Mouse (Mus musculus) inflammation-experienced regulatory T-cells, adult 6 months (primary cell): ENCODE data around the gene Bcar3. TPM values are rescaled to one million over a fixed set of nuclear protein-coding genes. Genes with fewer than 3 reads are reported as not detected.
A peak's percentile ranks its signal among the peaks of the same experiment; 100 is the strongest.

Experiments
- ATAC-seq: one replicate; pipeline ENCODE4 v1.8.0; 2017
- polyA plus RNA-seq, 3 experiments: library from polyadenylated mRNA; unstranded; fragments of 100-300 nt; shearing (Covaris generic); gene quantifications; one replicate each; pipeline ENCODE4 v1.2.1; 2017

Gene Bcar3
- polyA plus RNA-seq, 3 experiments from 2014 or later: 0.58 TPM; not detected in 2

DNA sequence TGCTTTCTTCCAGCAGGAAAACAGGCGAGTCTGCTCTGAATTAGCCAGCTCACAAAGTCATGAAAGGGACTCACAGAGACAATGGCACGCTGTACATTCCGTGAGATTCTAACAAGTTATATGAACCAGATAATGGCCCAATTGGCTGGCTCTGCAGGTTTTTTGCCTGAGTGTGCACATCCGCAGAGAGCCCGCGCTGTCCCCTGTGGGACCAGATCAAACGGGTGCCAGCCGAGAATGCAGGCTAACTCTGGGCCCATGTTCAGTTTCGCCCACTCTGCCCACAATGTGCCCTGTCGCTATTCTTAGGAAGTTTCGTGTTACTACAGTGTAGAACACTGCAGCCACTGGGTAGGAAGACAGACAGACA is 167.6 kb downstream of the Bcar3 start:
- ATAC-seq: no peak

DNA sequence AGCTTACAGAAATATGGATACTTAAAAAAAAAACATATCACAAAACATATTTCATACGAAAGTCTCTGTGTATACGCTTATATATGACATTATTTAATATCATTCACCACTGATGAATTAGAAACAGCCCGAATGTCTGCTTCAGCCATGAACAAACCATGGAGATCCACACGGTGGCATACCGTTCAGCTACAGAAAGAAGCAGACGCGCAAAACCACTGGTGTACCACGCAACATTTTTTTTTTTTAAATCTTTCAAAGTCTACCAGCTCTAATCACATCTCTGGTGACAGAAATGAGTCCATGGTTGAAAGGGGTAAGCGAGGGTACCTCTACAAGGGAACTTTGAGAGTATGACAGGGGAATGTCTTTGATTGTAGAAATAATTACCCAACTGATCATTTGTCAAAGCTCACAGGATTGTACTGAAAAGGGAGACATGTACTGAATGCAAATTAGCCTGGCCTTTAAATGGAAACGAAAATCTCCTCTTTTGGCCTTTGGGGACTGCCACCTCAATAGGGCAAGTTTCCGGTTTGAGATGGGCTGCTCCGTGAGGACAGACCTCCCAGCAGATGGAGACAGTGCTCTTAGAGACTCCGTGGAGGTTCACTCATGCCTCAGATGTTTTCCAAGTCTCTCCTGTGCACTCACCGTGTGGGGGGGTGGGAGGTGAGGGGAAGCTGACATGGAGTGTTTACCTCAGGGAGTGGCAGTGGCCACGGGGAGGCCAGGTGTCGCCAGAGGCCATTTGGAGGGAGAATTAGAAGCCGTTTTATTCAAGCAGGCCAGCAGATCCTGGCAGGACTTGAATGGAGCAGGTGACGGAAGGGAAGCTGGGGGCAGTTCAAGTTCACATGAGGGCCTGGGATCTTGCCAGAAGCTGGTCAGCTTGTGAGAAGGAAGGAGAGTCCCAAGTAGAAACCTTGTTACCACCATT is 168.3 kb downstream of the Bcar3 start:
- ATAC-seq: no peak

- no peak for ATAC-seq
Observed at GRCm38 (mm10) chr3:122463166-122463565, 169.2 kb downstream of the Bcar3 start.

DNA sequence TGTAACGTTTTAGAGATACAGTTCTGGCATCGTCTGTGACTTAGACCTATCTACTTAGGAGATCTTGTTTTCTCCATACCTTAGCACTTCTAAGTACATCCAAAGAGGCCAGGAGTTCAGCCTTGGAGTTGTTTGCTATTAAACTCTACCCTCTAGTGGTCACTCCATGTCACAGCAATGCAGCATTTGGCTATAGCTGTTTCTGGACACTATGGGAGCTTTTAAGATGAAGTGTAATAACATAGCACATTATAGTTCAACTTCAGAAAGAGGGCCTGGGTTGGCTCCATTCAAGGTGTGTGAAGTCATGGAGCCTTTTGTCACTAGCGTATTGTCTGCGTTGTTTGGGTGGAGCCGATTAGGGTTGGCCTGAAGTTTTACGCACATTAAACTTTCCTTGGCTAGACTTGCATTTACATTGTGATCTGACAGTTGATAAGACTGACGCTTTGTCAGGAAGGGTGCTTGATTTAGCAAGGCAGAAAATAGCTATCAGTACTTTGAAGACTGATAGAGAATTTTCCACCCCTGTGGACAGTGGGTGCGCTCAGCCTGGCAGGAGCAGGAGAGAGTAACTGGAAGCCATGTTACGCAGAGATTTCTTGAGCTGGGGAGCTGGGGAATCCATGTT is 172.3 kb downstream of the Bcar3 start:
- ATAC-seq: peak; percentile 82

GRCm38 (mm10) chr3:122467977-122468376 is 174.0 kb downstream of the Bcar3 start:
- ATAC-seq: no peak

- ATAC-seq: no peak
Observed at GRCm38 (mm10) chr3:122470326-122471016, 176.5 kb downstream of the Bcar3 start.

DNA sequence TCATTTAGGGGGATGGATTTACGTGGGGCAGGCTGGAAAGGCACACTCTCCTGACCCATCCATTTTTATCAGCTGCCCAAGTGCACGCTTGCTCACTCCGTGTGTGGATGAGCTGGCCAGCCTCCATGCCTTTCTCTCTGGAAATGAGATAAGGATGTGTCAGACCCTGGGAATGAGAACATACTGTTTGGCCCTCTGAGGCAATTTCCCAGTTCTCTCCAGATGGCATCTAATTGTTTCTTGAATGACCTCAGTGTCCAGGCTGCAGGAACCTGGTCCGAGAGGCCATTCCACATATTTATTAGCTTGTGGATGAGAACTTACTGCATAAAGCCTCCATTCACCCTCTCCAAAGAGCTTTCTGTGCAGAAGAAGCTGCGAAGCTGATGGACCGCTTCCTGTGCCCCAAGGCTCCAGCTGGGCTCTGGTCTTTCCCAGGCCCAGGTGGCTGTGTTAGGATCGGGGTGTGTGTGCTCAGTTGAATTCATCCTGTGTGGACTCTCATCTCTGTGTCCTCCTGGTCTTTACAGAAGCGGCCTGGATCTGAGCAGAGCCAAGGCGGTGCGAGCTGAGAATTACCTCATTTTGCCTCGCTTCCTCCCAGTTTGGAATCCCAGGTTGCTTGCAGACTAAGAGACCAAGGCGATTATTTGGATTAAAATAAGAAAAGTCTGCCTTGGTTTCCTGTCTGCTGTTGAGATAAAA is 177.2 kb downstream of the Bcar3 start:
- no peak for ATAC-seq

- no peak for ATAC-seq
Observed at GRCm38 (mm10) chr3:122472412-122472811, 178.5 kb downstream of the Bcar3 start.

- ATAC-seq: no peak
Observed at GRCm38 (mm10) chr3:122473523-122474034, 179.6 kb downstream of the Bcar3 start.

GRCm38 (mm10) chr3:122474067-122474466 is 180.1 kb downstream of the Bcar3 start:
- ATAC-seq: peak; percentile 99

DNA sequence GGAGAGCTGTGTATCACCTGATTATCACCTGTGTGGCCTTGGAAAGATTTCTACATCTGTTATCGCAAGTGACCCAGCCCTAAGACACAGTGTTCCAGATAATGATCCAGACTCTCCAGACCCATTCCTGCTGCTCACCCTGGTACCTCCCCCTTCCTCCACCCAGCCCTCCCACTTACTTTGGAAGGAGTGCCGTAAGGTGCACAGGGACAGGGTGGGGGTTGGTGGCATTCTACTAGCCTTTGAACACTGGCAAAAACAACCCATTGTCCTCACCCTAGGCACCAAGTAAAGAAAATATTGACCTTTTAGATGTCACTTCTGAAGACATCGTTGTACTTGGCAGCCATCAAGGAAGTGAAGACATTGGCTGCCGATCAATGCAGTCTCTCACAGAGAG is 180.9 kb downstream of the Bcar3 start:
- ATAC-seq: no peak

DNA sequence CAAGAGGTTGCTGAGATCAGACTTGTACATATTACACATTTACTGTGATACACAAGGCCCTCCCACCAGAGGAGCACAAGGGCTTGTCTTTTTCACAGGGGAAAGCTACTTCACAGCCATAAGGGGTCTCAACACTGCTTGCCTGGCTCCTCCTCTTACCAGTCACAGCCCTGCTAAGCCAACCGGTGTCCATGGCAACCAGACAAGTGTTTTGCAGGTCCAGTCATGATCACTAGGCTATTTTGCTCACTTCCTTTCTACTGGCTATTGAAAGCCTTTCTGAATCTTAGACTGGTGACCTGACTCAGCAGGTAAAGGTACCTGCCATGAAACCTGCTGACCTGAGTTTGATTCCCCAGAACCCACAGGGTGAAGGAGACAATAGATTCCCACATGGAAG is 181.8 kb downstream of the Bcar3 start:
- ATAC-seq: no peak

DNA sequence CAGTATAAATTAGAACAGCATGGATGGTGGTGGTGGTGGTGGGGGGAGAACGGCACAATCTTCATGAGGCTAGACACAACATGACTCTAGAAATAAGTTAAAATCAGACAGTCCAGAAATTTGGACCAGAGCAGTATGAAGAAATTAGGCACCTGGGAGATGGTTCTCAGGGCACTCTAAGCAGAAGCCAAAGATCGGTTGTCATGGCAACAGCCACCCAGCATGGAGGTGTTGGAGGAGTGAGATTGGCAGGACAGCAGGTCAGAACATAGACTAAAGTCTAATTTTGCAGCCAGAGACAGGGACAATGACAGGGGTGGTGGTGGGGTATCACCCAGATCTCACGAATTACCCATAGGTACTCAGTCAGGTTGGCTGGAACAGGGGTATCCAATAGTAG is 182.7 kb downstream of the Bcar3 start:
- no peak for ATAC-seq

DNA sequence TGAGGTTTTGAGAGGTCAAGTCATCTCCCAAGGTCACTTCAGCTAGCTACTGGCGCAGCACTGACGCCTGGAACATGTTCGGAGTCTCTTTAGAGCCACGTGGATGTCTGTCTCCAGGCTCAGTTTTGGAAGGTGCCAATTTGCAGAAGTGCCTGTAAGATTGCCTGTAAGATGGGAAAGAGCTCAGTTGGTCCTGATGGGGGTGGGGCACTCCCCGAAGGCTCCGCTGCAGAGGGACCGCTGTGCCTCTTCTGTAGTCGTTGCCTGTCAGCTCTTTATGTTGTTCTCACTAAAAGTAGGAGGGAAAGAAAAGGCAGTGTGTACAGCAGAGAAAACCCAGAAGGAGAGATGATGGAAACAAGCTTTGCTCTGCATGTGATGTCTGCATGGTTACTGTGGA is 183.6 kb downstream of the Bcar3 start:
- no peak for ATAC-seq

DNA sequence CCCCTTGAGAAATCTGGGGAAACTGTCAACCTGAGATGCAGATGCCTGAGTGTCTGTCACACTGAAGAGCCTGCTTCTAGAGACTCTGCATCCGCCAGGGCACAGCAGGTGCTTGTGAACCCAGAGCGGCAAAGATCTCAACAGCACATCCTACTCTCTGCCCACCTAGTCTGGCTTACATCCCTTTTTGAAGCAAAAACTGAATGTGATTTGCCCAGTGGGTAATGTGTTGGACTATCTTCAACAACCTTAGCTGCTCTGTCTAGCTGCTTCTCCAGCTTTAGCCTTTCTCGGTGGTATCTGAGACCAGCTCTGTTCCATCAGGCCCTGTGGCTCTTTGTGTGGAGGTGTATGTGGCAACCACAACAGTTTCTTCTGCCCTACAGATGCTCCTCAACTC is 184.8 kb downstream of the Bcar3 start:
- ATAC-seq: no peak

GRCm38 (mm10) chr3:122480065-122480675 is 186.2 kb downstream of the Bcar3 start:
- ATAC-seq: peak; percentile 14

DNA sequence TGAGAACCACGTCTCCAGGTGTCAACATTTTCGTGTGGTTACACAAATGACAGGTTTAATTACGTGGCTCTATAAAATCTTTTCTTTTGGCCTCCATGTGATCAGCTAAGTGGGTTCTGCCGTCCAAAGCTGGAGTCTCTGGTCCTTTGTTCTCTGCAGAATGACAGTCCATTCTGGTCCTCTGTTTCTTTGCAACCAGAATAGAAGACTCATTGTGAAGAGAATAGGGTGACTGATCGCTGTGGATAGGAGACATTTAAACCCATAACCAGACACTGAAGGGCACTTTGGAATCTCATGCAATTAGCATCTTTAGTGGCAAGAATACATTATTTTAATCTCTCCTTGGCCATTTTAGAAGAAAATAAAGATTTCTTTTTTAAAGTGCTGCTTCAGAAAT is 187.1 kb downstream of the Bcar3 start:
- ATAC-seq: no peak

DNA sequence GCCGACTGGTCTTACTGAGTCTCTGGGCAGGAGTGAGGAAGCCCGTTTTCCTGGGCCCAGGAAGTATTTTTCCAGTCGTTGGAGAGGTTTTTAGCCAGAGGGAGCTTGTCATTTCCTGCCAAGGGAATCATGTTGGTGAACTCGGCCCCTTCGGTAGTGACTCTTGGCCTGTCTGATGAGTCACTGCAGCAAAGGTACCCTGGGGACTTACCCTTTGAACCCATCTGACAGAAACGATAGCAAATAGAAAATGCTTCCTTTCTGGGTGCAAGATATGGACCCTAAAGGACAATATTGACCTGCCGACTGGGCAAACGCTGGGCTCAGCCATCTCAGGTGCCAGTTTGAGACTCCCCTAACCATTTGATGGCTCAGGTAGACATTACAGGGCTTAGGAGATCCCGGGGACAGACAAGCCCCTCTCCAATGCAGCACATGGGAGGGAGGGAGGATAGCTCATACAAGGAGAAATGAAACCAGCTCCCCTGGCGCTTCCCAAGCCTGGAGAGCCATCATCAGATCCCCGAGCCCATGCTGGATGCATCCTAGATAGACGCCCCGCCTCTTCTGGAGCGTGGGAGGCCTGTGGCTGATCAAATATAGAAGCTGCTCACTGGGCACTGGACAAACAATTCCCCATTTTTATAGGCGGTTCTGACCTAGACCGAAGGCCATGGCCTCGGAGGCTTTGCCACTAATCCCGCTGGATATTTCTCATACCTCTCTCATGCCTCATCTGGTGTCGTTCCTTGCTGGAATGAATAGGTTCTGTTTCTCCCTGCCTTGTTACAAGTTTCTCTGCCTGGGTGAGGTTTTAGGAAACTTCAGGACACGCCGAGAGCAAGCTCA is 188.2 kb downstream of the Bcar3 start:
- no peak for ATAC-seq

DNA sequence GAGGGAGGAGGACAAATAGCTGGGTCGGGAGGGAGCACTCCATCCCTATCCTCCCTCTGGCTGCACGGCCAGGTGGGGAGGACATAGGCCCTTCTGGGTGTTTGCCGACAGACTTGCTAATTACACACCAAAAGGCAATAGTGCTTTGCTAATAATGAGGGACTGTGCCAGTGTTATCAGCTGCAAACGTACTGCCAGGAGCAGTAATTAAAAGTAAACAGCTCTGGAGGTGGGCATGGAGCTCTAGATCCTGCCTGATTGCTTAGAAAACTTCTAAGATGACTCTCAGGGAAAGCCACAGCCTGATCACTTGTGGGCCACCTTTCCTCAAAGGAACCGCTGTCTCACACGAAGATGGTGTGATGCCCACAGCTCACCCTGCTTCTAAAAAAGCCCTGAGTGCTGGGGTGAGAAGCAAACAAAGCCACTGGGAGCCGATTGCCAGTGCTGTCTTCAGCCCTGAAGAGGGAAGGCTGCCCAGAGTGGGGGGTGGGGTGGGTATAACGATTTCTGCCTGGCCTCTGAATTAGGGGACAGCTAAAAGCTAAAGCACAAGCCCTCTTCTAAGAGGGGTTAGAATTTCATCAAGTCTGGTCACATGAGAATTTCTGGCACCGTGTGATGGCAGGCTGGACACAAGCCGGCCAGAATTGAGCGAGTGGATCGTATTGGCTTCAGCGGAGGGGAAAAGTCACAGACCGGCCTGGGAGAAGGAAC is 189.3 kb downstream of the Bcar3 start:
- no peak for ATAC-seq

DNA sequence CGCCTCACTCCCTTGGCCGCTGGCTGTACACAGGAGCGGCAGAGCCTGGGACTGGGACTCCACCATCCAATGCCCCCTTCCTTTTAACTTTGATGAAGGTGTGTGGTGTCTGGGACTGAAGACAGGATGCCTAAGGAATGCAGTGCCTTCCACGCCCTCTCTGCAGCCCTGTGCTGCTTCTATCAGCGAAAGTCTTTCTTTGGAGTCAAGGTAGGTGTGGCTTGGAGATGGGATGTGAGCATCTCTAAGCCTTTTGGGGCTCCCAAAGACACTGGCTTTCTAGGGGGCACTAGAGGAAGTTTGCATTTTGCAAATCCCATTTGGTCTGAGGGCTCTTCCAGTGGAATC is 189.8 kb downstream of the Bcar3 start:
- ATAC-seq: no peak

DNA sequence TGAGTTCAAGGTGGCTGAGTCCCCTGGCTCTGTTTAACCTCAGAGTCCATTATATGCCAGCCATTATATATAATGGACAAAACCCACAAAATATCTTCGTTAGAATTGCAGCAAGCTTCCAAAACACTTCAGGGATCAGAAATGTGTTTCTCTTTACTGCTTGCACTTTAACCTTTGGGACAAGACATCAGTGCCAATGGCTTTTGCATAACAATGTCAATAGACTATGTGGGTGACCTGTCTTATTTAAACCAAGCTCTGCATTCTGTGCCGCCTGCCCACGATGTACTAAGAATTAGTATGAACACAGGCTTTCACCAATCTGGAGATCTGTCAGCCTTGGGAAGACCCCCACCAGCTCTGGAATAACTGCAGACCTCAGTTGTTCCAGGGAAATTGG is 190.4 kb downstream of the Bcar3 start:
- ATAC-seq: no peak
